Mouse (Mus musculus): ENCODE measurements at regions not wholly inside any gene's neighbourhood (a gene's known extent, or its start where the extent isn't known, plus 50 kb on each side); places are given as distances from the start of the nearest gene placed in this dataset.

GRCm38 (mm10) chr3:140230712-140231111, 981.4 kb downstream of the Pdha2 start:
- DNase-seq (ENCODE audit: low spot score), result no peak

- DNase-seq (ENCODE audit: low spot score), result no peak
These were observed 979.0 kb downstream of the Pdha2 start for GRCm38 (mm10) chr3:140233144-140233543.

- no peak for DNase-seq (ENCODE audit: low spot score)
These were observed 978.3 kb downstream of the Pdha2 start for GRCm38 (mm10) chr3:140233809-140234208.

- DNase-seq (ENCODE audit: low spot score), result no peak
These were observed 972.9 kb downstream of the Pdha2 start for GRCm38 (mm10) chr3:140239276-140239675.

Measured in embryo, embryonic 10.5 days (tissue).